Mouse (Mus musculus): Measurements from ENCODE around the gene Sned1.
"Not testable (repeated sequence)": the region's sequence is repeated elsewhere in the genome, so short reads cannot be mapped to it uniquely, and the experiment has no call there.

DNA sequence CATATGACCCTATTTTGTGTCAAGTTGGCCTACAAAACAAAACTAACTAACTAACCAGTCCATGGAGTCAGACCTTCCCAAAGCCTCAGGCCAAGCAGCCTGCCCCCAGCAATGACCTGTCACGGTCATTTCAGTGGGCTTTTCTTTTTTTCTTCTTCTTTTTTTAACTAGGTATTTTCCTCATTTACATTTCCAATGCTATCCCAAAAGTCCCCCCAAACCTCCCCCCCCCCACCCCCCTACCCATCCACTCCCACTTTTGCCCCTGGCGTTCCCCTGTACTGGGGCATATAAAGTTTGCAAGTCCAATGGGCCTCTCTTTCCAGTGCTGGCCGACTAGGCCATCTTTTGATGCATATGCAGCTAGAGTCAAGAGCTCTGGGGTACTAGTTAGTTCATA lies 58.9 kb downstream of the Sned1 start:
- TF ChIP-seq CTCF (IDR thresholded peaks at IDR 0.05; ENCODE audit: control insufficient read depth, insufficient read depth, insufficient replicate concordance, low read depth, low read length); POLR2A (IDR thresholded peaks at IDR 0.05; ENCODE audit: control insufficient read depth, low read depth, low read length): not testable (repeated sequence)

All from testis, adult 2 months (tissue).